Mouse (Mus musculus): ENCODE data around the gene Fam160a1.

The Fam160a1 gene

GRCm38 (mm10) chr3:85679960-85680359, 137.1 kb downstream of the Fam160a1 start:
- DNase-seq (ENCODE audit: low read depth), result no peak

- DNase-seq (ENCODE audit: low read depth), result no peak
These were observed 137.7 kb downstream of the Fam160a1 start for GRCm38 (mm10) chr3:85679312-85679933.

- DNase-seq (ENCODE audit: low read depth), result no peak
These were observed 139.1 kb downstream of the Fam160a1 start for GRCm38 (mm10) chr3:85677952-85678351.

- DNase-seq (ENCODE audit: low read depth), result no peak
These were observed 140.0 kb downstream of the Fam160a1 start for GRCm38 (mm10) chr3:85677133-85677532.

- no peak for DNase-seq (ENCODE audit: low read depth)
These were observed 147.2 kb downstream of the Fam160a1 start for GRCm38 (mm10) chr3:85669844-85670243.

- no peak for DNase-seq (ENCODE audit: low read depth)
These were observed 149.4 kb downstream of the Fam160a1 start for GRCm38 (mm10) chr3:85667683-85668082.

- DNase-seq (ENCODE audit: low read depth), result no peak
These were observed 150.4 kb downstream of the Fam160a1 start for GRCm38 (mm10) chr3:85666736-85667135.

GRCm38 (mm10) chr3:85666166-85666565, 150.9 kb downstream of the Fam160a1 start:
- no peak for DNase-seq (ENCODE audit: low read depth)

GRCm38 (mm10) chr3:85664591-85665171, 152.4 kb downstream of the Fam160a1 start:
- no peak for DNase-seq (ENCODE audit: low read depth)

GRCm38 (mm10) chr3:85663826-85664225, 153.3 kb downstream of the Fam160a1 start:
- DNase-seq (ENCODE audit: low read depth), result no peak

- no peak for DNase-seq (ENCODE audit: low read depth)
These were observed 154.9 kb downstream of the Fam160a1 start for GRCm38 (mm10) chr3:85661926-85662813.

- peak; percentile 43 for DNase-seq (ENCODE audit: low read depth)
These were observed 157.4 kb downstream of the Fam160a1 start for GRCm38 (mm10) chr3:85659681-85660080.

- no peak for DNase-seq (ENCODE audit: low read depth)
These were observed 161.6 kb downstream of the Fam160a1 start for GRCm38 (mm10) chr3:85655538-85655937.

GRCm38 (mm10) chr3:85652727-85653665, 164.1 kb downstream of the Fam160a1 start:
- DNase-seq (ENCODE audit: low read depth), result no peak

GRCm38 (mm10) chr3:85649176-85649575, 167.9 kb downstream of the Fam160a1 start:
- DNase-seq (ENCODE audit: low read depth), result no peak

- no peak for DNase-seq (ENCODE audit: low read depth)
These were observed 171.5 kb downstream of the Fam160a1 start for GRCm38 (mm10) chr3:85645517-85646004.

- no peak for DNase-seq (ENCODE audit: low read depth)
These were observed 172.3 kb downstream of the Fam160a1 start for GRCm38 (mm10) chr3:85644814-85645213.

- DNase-seq (ENCODE audit: low read depth), result peak; percentile 53
These were observed 175.3 kb downstream of the Fam160a1 start for GRCm38 (mm10) chr3:85641751-85642150.

- peak; percentile 57 for DNase-seq (ENCODE audit: low read depth)
These were observed 180.2 kb downstream of the Fam160a1 start for GRCm38 (mm10) chr3:85636716-85637447.

GRCm38 (mm10) chr3:85635591-85635990, 181.5 kb downstream of the Fam160a1 start:
- peak; percentile 72 for DNase-seq (ENCODE audit: low read depth)

- DNase-seq (ENCODE audit: low read depth), result no peak
These were observed 182.0 kb downstream of the Fam160a1 start for GRCm38 (mm10) chr3:85635126-85635419.

Data from NIH3T3 (cell line).